Mouse (Mus musculus) forebrain, embryonic 10.5 days (tissue): ENCODE measurements at regions not wholly inside any gene's neighbourhood (a gene's known extent, or its start where the extent isn't known, plus 50 kb on each side); places are given as distances from the start of the nearest gene placed in this dataset.

Experiments
- DNase-seq: peaks from one replicate; pipeline ENCODE4 v3.0.0-alpha.2; 2017; ENCODE audit warnings: low spot score; ENCODE audit errors: extremely low spot score
- H3K27ac ChIP-seq: fragments of 300-500 bp; sonication (generic); 2 replicates; pipeline ENCODE4 v1.5.1; 2016; ENCODE audit warnings: mild to moderate bottlenecking
- H3K27me3 ChIP-seq: fragments of 300-500 bp; sonication (generic); 2 replicates; pipeline ENCODE4 v1.6.1; 2016; ENCODE audit warnings: mild to moderate bottlenecking; ENCODE audit not compliant: poor library complexity, severe bottlenecking
- H3K36me3 ChIP-seq: fragments of 300-500 bp; sonication (generic); replicated peaks from 2 replicates; pipeline ENCODE4 v1.6.1; 2016; ENCODE audit warnings: mild to moderate bottlenecking, moderate library complexity
- H3K4me1 ChIP-seq: fragments of 300-500 bp; sonication (generic); 2 replicates; pipeline ENCODE4 v1.6.1; 2016
- H3K4me3 ChIP-seq: fragments of 300-500 bp; sonication (generic); 2 replicates; pipeline ENCODE4 v1.5.1; 2016; ENCODE audit warnings: mild to moderate bottlenecking, moderate library complexity
- H3K9me3 ChIP-seq: fragments of 300-500 bp; sonication (generic); 2 replicates; pipeline ENCODE4 v1.6.1; 2016; ENCODE audit warnings: mild to moderate bottlenecking, moderate library complexity
- WGBS: fragments of 180-500 bp; shearing (Covaris S2); methylation state at CpG from one replicate; pipeline ENCODE4 v1.1.7; 2016; 5-methylcytosine and 5-hydroxymethylcytosine counted together

DNA sequence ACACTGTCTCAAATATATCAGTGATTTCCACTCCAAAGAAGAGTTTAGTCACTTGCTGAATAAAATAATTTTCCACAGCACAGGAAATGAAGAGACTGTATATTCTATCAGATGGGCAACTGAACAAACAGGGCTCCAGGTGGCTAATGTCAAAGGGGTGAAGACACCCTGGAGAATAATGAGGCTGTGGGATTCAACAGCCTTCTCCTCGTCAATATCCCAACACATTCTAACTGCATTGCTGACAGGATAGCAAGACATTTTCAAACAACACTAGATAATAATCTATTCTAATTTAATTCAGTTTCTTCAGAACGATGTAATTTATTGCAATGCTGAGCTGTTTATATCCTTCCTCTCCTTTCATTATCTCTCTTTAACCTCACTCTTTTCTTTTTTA is 134.4 kb upstream of the Klhl13 start:
- Histone ChIP-seq H3K4me1 (no peaks in the 10 kb centered on the region), H3K36me3 (no peaks in the 10 kb centered on the region), H3K27ac (no peak overlapping the region), H3K27me3 (no peaks in the 10 kb centered on the region), H3K4me3 (no peak overlapping the region), H3K9me3 (no peaks in the 10 kb centered on the region)
- WGBS = 71% methylated on average over 2 of the region's 2 CpGs
- no peak for DNase-seq

DNA sequence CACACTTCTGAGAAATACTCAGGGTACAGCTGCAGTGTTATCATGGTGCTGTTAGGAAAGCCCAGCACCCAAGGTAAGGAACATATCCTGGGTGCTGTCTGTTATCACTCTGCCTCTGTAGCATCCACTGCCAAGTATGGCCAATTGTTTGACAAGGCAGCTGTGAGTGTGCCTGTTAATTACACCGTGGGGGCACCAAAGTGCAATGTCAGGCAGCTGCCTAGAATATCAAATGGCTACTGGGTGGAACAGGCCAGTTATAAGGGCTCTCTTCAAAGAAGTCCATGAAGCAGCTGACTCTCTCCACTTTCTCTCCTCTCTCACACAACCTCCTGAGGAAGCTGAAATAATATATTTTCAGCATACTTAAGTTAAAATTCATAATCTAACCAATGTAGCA is 130.3 kb upstream of the Klhl13 start:
- Histone ChIP-seq H3K9me3 (no peaks in the 10 kb centered on the region), H3K4me3 (no peak overlapping the region), H3K27ac (no peak overlapping the region), H3K36me3 (no peaks in the 10 kb centered on the region), H3K4me1 (no peaks in the 10 kb centered on the region), H3K27me3 (no peaks in the 10 kb centered on the region)
- no peak for DNase-seq
- 21% methylated on average over 1 of the region's 1 CpGs for WGBS

GRCm38 (mm10) chrX:23476868-23477267 is 112.0 kb upstream of the Klhl13 start:
- no peak for DNase-seq
- H3K27ac ChIP-seq = no peak overlapping the region

DNA sequence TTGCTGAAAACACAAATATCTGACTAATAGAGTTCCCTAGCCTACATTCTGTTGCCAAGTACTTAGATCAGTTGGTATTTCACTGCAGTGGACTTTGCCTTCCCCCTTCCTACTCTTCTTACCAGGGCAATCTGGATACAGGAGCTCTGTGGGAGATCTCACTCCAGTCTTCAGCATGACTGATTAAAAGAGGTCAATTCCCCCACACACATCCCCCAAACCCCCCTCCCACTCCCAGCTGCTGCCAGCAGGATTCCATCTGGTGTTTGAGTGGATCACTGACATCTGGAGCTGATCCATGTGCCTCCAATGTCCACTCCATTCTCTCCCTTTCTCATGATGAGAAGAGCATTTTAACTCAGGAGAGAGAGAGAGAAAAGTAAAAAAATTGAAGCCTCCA is 101.1 kb upstream of the Klhl13 start:
- H3K27ac ChIP-seq = no peak overlapping the region
- no peaks in the 10 kb centered on the region for H3K9me3 ChIP-seq
- peak; percentile 17 for DNase-seq
- H3K4me1 ChIP-seq = no peaks in the 10 kb centered on the region
- no peaks in the 10 kb centered on the region for H3K27me3 ChIP-seq
- no peaks in the 10 kb centered on the region for H3K36me3 ChIP-seq
- H3K4me3 ChIP-seq = no peak overlapping the region

More at GRCm38 (mm10) chrX:23476868-23477267, 112.0 kb upstream of the Klhl13 start:
- Histone ChIP-seq H3K4me1 (no peaks in the 10 kb centered on the region), H3K36me3 (no peaks in the 10 kb centered on the region), H3K4me3 (no peak overlapping the region), H3K9me3 (no peaks in the 10 kb centered on the region), H3K27me3 (no peaks in the 10 kb centered on the region)
- WGBS = 81% methylated on average over 1 of the region's 1 CpGs

DNA sequence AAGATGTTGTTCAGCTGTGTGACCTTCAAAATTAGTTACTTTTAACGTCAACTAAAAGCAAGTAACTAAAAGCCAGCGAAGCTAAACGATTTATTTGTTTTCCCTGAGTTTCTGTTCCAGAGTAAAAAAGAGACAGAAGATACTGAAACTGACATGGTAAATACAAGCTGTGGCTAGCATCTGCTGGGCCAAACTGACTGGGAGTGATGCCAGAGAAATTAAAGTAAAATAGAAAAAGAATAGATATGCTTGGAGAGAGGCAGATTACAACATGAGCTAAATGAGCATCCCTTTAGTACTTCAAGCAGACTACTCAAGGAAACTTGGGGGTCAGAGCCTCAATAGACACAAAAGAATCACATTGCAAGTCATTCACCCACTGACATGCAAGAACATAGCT is 88.7 kb upstream of the Klhl13 start:
- DNase-seq = no peak
- Histone ChIP-seq H3K27me3 (no peaks in the 10 kb centered on the region), H3K4me3 (no peak overlapping the region), H3K4me1 (no peaks in the 10 kb centered on the region), H3K27ac (no peak overlapping the region), H3K9me3 (no peaks in the 10 kb centered on the region), H3K36me3 (no peaks in the 10 kb centered on the region)
- 87% methylated on average over 3 of the region's 3 CpGs for WGBS

- WGBS = 66% methylated on average over 1 of the region's 1 CpGs
- no peaks in the 10 kb centered on the region for H3K27me3 ChIP-seq
- H3K36me3 ChIP-seq = no peaks in the 10 kb centered on the region
- H3K9me3 ChIP-seq = no peaks in the 10 kb centered on the region
- H3K4me1 ChIP-seq = no peaks in the 10 kb centered on the region
- no peak overlapping the region for H3K4me3 ChIP-seq
- no peak for DNase-seq
- H3K27ac ChIP-seq = no peak overlapping the region
Measured at GRCm38 (mm10) chrX:23422746-23423145, 57.9 kb upstream of the Klhl13 start.

GRCm38 (mm10) chrX:23417525-23417924 is 52.6 kb upstream of the Klhl13 start:
- Histone ChIP-seq H3K4me3 (no peak overlapping the region), H3K27ac (no peak overlapping the region), H3K9me3 (no peaks in the 10 kb centered on the region), H3K36me3 (no peaks in the 10 kb centered on the region), H3K27me3 (no peaks in the 10 kb centered on the region), H3K4me1 (no peaks in the 10 kb centered on the region)
- 92% methylated on average over 1 of the region's 1 CpGs for WGBS
- no peak for DNase-seq
